Mouse (Mus musculus): Measurements from ENCODE around the gene Mrps36. TPM values are rescaled to one million over a fixed set of nuclear protein-coding genes. Genes with fewer than 3 reads are reported as not detected.
"Not testable (repeated sequence)": the region's sequence is repeated elsewhere in the genome, so short reads cannot be mapped to it uniquely, and the experiment has no call there.

Mrps36 gene
- 44.4 and 117 TPM in 2 replicates for polyA plus RNA-seq (2012; ENCODE audit: insufficient read depth, low replicate concordance)

- TF ChIP-seq GATA1 (IDR thresholded peaks at IDR 0.05; ENCODE audit: borderline replicate concordance, low read length) (no peak), FLI1 (IDR thresholded peaks at IDR 0.05; ENCODE audit: low read length) (no peak)
- H3K36me3 ChIP-seq (replicated peaks; ENCODE audit: low read length) = peaks cover 21% of the 10 kb centered on the region
- no peaks in the 10 kb centered on the region for H3K27me3 ChIP-seq (replicated peaks)
- peak within 1 kb of the TSS; percentile 93 for H3K4me3 ChIP-seq (replicated peaks)
- H3K4me1 ChIP-seq = peaks cover 36% of the 10 kb centered on the region
- no peaks in the 10 kb centered on the region for H3K9me3 ChIP-seq
Observed at GRCm38 (mm10) chr13:100744036-100744744, at the start of gene Mrps36. TSS of gene Mrps36 (minus strand) at chr13:100744659.

GRCm38 (mm10) chr13:100789083-100789482 is 44.6 kb upstream of the Mrps36 start:
- Histone ChIP-seq H3K4me3 (replicated peaks) (no peak overlapping the region), H3K36me3 (replicated peaks; ENCODE audit: low read length) (peaks cover 6% of the 10 kb centered on the region), H3K9me3 (peaks cover 11% of the 10 kb centered on the region; the same call in 1 of the 2 replicates), H3K27me3 (replicated peaks) (no peaks in the 10 kb centered on the region), H3K4me1 (peaks cover 34% of the 10 kb centered on the region)
- TF ChIP-seq GATA1 (IDR thresholded peaks at IDR 0.05; ENCODE audit: borderline replicate concordance, low read length) (no peak), FLI1 (IDR thresholded peaks at IDR 0.05; ENCODE audit: low read length) (no peak)

- Histone ChIP-seq H3K36me3 (replicated peaks; ENCODE audit: low read length) (peaks cover 15% of the 10 kb centered on the region), H3K9me3 (peaks cover 11% of the 10 kb centered on the region; the same call in 1 of the 2 replicates), H3K4me1 (peaks cover 34% of the 10 kb centered on the region)
- H3K27me3 ChIP-seq (replicated peaks); H3K4me3 ChIP-seq (replicated peaks): not testable (repeated sequence)
Observed at GRCm38 (mm10) chr13:100788057-100788456, 43.6 kb upstream of the Mrps36 start.

GRCm38 (mm10) chr13:100787316-100788010 is 43.0 kb upstream of the Mrps36 start:
- TF ChIP-seq GATA1 (IDR thresholded peaks at IDR 0.05; ENCODE audit: borderline replicate concordance, low read length) (no peak), FLI1 (IDR thresholded peaks at IDR 0.05; ENCODE audit: low read length) (no peak)
- Histone ChIP-seq H3K9me3 (peaks cover 8% of the 10 kb centered on the region; the same call in 1 of the 2 replicates), H3K4me3 (replicated peaks) (no peak overlapping the region), H3K36me3 (replicated peaks; ENCODE audit: low read length) (peaks cover 21% of the 10 kb centered on the region), H3K4me1 (peaks cover 35% of the 10 kb centered on the region), H3K27me3 (replicated peaks) (no peaks in the 10 kb centered on the region)

GRCm38 (mm10) chr13:100786414-100786867 is 42.0 kb upstream of the Mrps36 start, which contains the start of gene Ccnb1:
TSS of gene Ccnb1 (minus strand) at chr13:100786570.
- Histone ChIP-seq H3K36me3 (replicated peaks; ENCODE audit: low read length) (peaks cover 31% of the 10 kb centered on the region), H3K4me1 (peaks cover 38% of the 10 kb centered on the region), H3K27me3 (replicated peaks) (no peaks in the 10 kb centered on the region), H3K4me3 (replicated peaks) (peak within 1 kb of the TSS; percentile 91), H3K9me3 (no peaks in the 10 kb centered on the region)
- no peak for TF ChIP-seq FLI1 (IDR thresholded peaks at IDR 0.05; ENCODE audit: low read length)
- no peak for TF ChIP-seq GATA1 (IDR thresholded peaks at IDR 0.05; ENCODE audit: borderline replicate concordance, low read length)

GRCm38 (mm10) chr13:100785806-100786413 is 41.5 kb upstream of the Mrps36 start:
- Histone ChIP-seq H3K27me3 (replicated peaks) (no peaks in the 10 kb centered on the region), H3K9me3 (no peaks in the 10 kb centered on the region), H3K4me3 (replicated peaks) (peak overlapping the region; percentile 91), H3K36me3 (replicated peaks; ENCODE audit: low read length) (peaks cover 36% of the 10 kb centered on the region), H3K4me1 (peaks cover 38% of the 10 kb centered on the region)
- TF ChIP-seq GATA1 (IDR thresholded peaks at IDR 0.05; ENCODE audit: borderline replicate concordance, low read length) (no peak), FLI1 (IDR thresholded peaks at IDR 0.05; ENCODE audit: low read length) (no peak)

GRCm38 (mm10) chr13:100777491-100777890 is 33.0 kb upstream of the Mrps36 start:
- H3K4me3 ChIP-seq (replicated peaks) = no peak overlapping the region
- TF ChIP-seq GATA1 (IDR thresholded peaks at IDR 0.05; ENCODE audit: borderline replicate concordance, low read length) (no peak), FLI1 (IDR thresholded peaks at IDR 0.05; ENCODE audit: low read length) (no peak)
- H3K9me3 ChIP-seq = no peaks in the 10 kb centered on the region
- peaks cover 43% of the 10 kb centered on the region for H3K36me3 ChIP-seq (replicated peaks; ENCODE audit: low read length)
- H3K4me1 ChIP-seq = peaks cover 37% of the 10 kb centered on the region
- no peaks in the 10 kb centered on the region for H3K27me3 ChIP-seq (replicated peaks)

- TF ChIP-seq FLI1 (IDR thresholded peaks at IDR 0.05; ENCODE audit: low read length) = no peak
- no peak for TF ChIP-seq GATA1 (IDR thresholded peaks at IDR 0.05; ENCODE audit: borderline replicate concordance, low read length)
- H3K27me3 ChIP-seq (replicated peaks) = no peaks in the 10 kb centered on the region
- H3K4me1 ChIP-seq = peaks cover 34% of the 10 kb centered on the region
- H3K36me3 ChIP-seq (replicated peaks; ENCODE audit: low read length) = peaks cover 41% of the 10 kb centered on the region
- H3K9me3 ChIP-seq = no peaks in the 10 kb centered on the region
- peak overlapping the region; percentile 99 for H3K4me3 ChIP-seq (replicated peaks)
Observed at GRCm38 (mm10) chr13:100776710-100777109, 32.3 kb upstream of the Mrps36 start.

GRCm38 (mm10) chr13:100776056-100776419 is 31.6 kb upstream of the Mrps36 start:
- no peaks in the 10 kb centered on the region for H3K27me3 ChIP-seq (replicated peaks)
- H3K4me3 ChIP-seq (replicated peaks) = peak overlapping the region; percentile 99
- no peaks in the 10 kb centered on the region for H3K9me3 ChIP-seq
- peaks cover 34% of the 10 kb centered on the region for H3K4me1 ChIP-seq
- peaks cover 41% of the 10 kb centered on the region for H3K36me3 ChIP-seq (replicated peaks; ENCODE audit: low read length)
- TF ChIP-seq FLI1 (IDR thresholded peaks at IDR 0.05; ENCODE audit: low read length) (no peak), GATA1 (IDR thresholded peaks at IDR 0.05; ENCODE audit: borderline replicate concordance, low read length) (no peak)
